Mouse (Mus musculus): ENCODE results near the gene Rara. TPM values are rescaled to one million over a fixed set of nuclear protein-coding genes. Genes with fewer than 3 reads are reported as not detected.
"Not testable (repeated sequence)": the region's sequence is repeated elsewhere in the genome, so short reads cannot be mapped to it uniquely, and the experiment has no call there.

Gene Rara
- polyA plus RNA-seq, 1 experiment from 2014 or later, result 44.7 TPM

DNA sequence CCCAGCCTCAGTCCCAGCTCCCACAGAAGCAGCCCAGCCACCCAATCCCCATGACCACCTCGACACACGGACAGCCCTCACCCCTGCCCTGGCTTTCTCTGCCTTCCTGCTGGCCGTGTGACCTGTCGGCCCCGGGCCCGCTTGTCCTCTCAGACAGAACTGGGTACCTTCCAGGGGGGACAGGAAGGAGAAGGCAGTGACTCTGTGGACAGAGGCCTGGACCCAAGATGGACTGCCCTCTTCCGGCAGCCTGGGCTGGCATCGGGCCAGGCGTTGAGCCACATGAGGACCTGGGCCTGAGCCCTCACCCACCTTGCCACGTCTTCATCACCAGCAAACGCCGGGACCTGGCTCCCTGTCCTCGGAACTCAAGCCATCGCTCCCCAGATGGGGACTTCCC is 46.0 kb downstream of the Rara start:
- no peak for ATAC-seq (ENCODE audit: insufficient number of reproducible peaks, insufficient read depth, low FRiP score, low TSS enrichment, low read depth)
- 87% methylated on average over 14 of the region's 14 CpGs for WGBS
- peaks cover 33% of the 10 kb centered on the region for H3K4me1 ChIP-seq
- H3K9ac ChIP-seq, result no peak overlapping the region
- peaks cover 68% of the 10 kb centered on the region for H3K36me3 ChIP-seq
- H3K4me3 ChIP-seq, result no peak overlapping the region
- H3K27ac ChIP-seq, result no peak overlapping the region
- H3K9me3 ChIP-seq, result no peaks in the 10 kb centered on the region
- no peaks in the 10 kb centered on the region for H3K27me3 ChIP-seq
- H3K4me2 ChIP-seq, result no peak overlapping the region

DNA sequence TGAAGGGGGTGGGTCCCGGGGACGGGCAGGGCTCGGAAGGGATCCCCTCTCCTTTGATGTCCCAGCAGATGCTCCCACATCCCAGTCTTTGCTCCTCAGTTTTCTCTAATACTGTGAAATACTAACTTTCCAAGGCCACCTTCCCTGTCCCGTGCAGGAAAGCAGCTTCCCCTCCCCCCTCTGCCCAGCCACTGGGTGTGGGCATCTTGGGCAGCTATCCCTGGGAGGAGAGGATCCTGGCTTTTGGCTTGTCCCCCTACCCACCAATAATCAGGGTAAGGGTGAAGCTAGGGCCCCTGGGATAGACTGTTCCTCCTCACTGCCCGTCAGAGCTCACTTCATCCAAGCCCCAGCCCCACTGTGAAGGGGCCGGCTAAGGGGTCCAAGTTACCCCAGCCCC is 46.6 kb downstream of the Rara start:
- H3K4me1 ChIP-seq, result peaks cover 31% of the 10 kb centered on the region
- no peak overlapping the region for H3K4me2 ChIP-seq
- no peak overlapping the region for H3K27ac ChIP-seq
- no peaks in the 10 kb centered on the region for H3K9me3 ChIP-seq
- 79% methylated on average over 6 of the region's 6 CpGs for WGBS
- no peak overlapping the region for H3K9ac ChIP-seq
- ATAC-seq (ENCODE audit: insufficient number of reproducible peaks, insufficient read depth, low FRiP score, low TSS enrichment, low read depth), result no peak
- peaks cover 63% of the 10 kb centered on the region for H3K36me3 ChIP-seq
- no peak overlapping the region for H3K4me3 ChIP-seq
- H3K27me3 ChIP-seq, result no peaks in the 10 kb centered on the region

DNA sequence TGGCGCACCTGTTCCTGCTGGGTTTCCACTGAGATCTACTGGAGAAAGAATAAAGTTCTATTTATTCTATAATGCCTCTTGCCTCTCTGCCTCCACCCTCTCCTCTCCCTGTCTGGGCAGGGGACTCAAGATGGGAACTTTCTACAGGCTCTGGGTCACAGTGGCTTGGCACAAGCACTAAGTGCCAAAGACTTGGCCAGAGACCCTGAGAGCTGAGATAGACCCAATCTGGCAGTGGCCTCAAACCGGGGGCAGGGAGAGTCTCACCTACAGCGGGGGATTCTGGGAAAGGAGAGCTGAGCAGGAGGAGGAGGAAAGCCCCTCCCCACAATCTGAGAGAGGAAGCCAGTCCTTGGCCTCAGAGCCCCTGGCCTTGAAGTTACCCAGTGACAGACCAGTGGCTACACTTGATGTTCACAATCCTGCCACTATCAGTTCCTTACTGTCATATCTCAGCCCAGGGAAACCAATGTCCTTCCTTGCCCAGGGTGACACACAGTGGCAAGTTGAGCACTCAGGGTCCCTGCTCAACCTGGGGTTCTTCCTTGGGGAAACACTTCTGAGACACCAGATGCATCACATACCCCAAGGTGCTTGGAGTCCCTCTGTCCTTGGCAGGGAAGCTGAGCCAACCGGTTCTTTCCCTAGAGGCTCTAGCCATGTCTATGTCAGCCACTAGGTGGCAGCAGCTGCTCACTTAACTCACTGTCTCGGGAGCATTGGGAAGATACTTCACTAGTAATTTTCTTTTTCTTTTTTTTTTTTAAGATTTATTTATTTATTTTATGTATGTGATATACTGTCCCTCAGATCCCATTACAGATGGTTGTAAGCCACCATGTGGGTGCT is 47.5 kb downstream of the Rara start:
- ATAC-seq (ENCODE audit: insufficient number of reproducible peaks, insufficient read depth, low FRiP score, low TSS enrichment, low read depth), result no peak
- no peak overlapping the region for H3K9ac ChIP-seq
- H3K4me1 ChIP-seq, result peaks cover 22% of the 10 kb centered on the region
- no peak overlapping the region for H3K27ac ChIP-seq
- H3K36me3 ChIP-seq, result peaks cover 56% of the 10 kb centered on the region
- no peak overlapping the region for H3K4me3 ChIP-seq
- 50% methylated on average over 5 of the region's 5 CpGs for WGBS
- H3K4me2 ChIP-seq, result no peak overlapping the region
- no peaks in the 10 kb centered on the region for H3K27me3 ChIP-seq
- H3K9me3 ChIP-seq, result no peaks in the 10 kb centered on the region

DNA sequence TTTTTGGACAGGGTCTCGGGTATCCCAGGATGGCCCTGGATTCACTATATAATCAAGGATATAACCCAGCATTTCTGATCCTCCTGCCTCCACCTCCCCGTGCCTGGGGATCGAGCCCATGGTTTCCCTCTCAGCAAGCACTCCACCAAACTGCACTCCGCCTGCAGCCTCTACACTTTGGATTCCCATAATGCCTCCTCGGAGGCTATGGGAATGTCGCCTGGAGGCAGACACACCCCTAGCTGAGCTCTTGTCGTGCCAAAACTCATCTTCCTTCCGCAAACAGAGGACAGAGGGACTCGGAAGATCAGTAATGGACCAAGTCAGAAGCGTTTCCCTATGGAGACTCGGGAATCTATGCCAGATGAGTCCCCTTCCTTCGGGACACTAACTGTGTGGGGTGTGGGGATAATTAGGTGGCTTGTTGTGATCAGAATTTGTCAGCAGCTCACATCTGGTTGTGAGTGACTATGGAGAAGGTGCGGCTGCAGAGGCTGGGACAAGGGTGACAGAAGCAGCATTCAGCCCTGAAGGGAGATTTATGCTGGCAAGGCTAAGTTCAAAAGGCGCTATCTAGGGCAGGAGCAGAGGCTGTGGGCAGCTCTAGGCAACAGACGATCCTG is 51.0 kb downstream of the Rara start:
- Histone ChIP-seq H3K9ac (0 out of 2 replicates have a peak overlapping the region, but pooled peaks have one; percentile 21), H3K27ac (no peak overlapping the region), H3K4me2 (no peak overlapping the region), H3K4me1 (peaks cover 22% of the 10 kb centered on the region), H3K4me3 (no peak overlapping the region), H3K9me3 (no peaks in the 10 kb centered on the region), H3K36me3 (peaks cover 21% of the 10 kb centered on the region), H3K27me3 (peaks cover 18% of the 10 kb centered on the region)
- no peak for ATAC-seq (ENCODE audit: insufficient number of reproducible peaks, insufficient read depth, low FRiP score, low TSS enrichment, low read depth)
- WGBS, result 42% methylated on average over 15 of the region's 15 CpGs

DNA sequence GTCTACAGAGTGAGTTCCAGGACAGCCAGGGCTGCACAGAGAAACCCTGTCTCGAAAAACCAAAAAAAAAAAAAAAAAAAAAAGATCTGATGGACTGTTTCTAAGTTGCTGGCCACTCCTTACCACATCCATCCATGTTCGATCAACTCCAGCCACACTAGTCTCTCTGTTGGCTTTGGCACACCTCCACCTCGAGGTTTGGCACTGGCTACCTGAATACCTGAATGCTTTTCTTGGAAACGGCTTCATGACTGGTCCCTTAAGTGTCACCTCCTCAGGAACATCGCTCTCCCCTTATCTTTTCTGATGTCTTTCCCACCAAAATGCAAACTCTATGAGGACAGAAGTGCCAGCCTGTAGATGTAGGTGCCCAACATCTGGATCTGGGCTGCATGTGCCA is 51.7 kb downstream of the Rara start:
- peaks cover 22% of the 10 kb centered on the region for H3K4me1 ChIP-seq
- H3K27me3 ChIP-seq, result peaks cover 21% of the 10 kb centered on the region
- no peak overlapping the region for H3K4me2 ChIP-seq
- H3K4me3 ChIP-seq, result no peak overlapping the region
- H3K27ac ChIP-seq, result no peak overlapping the region
- H3K9me3 ChIP-seq, result no peaks in the 10 kb centered on the region
- no peak for ATAC-seq (ENCODE audit: insufficient number of reproducible peaks, insufficient read depth, low FRiP score, low TSS enrichment, low read depth)
- no peak overlapping the region for H3K9ac ChIP-seq
- WGBS, result 83% methylated on average over 5 of the region's 5 CpGs
- peaks cover 14% of the 10 kb centered on the region for H3K36me3 ChIP-seq

DNA sequence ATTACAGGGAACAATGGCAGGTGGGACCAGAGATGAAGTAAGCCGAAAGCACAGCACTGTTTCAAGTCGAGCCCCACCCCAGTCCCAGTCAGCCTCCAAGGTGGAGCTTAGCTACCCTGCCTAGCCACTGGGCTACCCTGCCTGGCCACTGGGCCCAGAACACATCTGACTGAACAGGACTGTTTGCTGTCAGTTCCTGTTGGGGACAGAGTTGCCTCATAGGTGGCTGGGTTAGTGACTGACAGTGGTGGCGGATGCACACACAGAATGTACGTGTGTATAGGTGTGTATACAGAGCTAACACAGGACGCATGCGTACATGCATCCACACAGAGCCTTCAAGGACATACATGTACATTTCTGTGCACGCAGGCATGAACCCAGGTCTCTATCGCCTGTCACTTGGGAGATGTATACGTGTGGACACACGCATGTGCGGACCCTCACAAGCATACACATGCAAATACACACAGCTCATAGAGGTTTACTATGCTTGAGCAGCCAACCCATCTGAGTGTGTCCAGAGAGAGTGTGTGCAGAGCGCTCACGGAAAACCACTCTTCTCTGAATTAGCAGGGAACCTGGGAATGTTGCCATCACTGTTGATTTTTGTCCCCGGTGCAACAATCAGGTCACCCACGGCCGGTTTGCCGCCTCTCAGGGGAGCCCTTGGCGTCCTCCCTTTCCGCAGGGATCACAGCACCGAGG is 53.8 kb downstream of the Rara start:
- Histone ChIP-seq H3K4me3 (peak overlapping the region; percentile 63), H3K4me1 (peaks cover 22% of the 10 kb centered on the region), H3K9ac (peak overlapping the region; percentile 71), H3K27ac (no peak overlapping the region; the same call in 1 of the 2 replicates), H3K4me2 (peak overlapping the region; percentile 99), H3K27me3 (peaks cover 21% of the 10 kb centered on the region), H3K9me3 (no peaks in the 10 kb centered on the region), H3K36me3 (0 out of 2 replicates have a peak, but pooled peaks cover 3% of the 10 kb centered on the region)
- WGBS, result 34% methylated on average over 20 of the region's 20 CpGs
- ATAC-seq (ENCODE audit: insufficient number of reproducible peaks, insufficient read depth, low FRiP score, low TSS enrichment, low read depth), result no peak

DNA sequence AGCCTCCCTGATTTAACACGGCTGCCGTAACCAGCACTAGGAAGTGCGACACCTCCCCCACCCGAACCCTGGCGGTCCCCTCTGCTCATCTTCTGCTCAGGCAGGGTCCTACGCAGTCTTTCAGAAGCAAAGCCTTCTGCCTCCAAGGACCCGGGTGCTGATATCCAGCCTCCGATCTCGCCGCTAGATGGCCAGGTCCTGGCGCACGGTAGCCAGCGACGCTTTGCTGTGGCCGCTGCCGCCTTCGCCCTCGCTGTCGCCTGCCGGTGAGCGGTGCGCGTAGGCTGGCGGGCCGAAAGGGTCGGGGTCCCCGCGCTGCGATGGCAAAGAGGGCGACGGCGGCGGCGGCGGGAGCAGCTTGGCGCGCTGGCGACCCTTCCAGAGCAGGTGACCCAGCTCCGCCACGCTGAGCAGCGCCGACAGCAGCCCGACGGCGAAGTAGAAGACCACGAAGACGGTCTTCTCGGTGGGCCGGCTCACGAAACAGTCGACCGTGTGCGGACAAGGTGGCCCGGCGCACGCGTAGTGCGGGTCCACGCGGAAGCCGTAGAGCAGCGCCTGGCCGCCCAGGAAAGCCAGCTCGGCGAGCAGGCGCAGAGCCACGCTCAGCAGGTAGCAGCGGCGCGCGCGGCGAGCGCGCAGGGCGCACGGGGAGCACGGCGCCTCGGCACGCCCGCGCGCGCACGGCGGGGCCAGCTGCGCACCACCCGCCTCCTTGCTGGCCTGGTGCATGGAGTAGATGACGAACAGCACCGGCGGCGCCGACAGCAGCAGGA is 54.6 kb downstream of the Rara start:
- Histone ChIP-seq H3K9ac (peak overlapping the region; percentile 71), H3K4me3 (peak overlapping the region; percentile 63), H3K36me3 (no peaks in the 10 kb centered on the region), H3K9me3 (no peaks in the 10 kb centered on the region), H3K27ac (peak overlapping the region; percentile 51; the same call in 1 of the 2 replicates), H3K27me3 (peaks cover 21% of the 10 kb centered on the region), H3K4me1 (peaks cover 22% of the 10 kb centered on the region), H3K4me2 (peak overlapping the region; percentile 99)
- peak; percentile 28; the same call in 1 of the 2 replicates for ATAC-seq (ENCODE audit: insufficient number of reproducible peaks, insufficient read depth, low FRiP score, low TSS enrichment, low read depth)
- WGBS, result under 1% methylated on average over 94 of the region's 94 CpGs

DNA sequence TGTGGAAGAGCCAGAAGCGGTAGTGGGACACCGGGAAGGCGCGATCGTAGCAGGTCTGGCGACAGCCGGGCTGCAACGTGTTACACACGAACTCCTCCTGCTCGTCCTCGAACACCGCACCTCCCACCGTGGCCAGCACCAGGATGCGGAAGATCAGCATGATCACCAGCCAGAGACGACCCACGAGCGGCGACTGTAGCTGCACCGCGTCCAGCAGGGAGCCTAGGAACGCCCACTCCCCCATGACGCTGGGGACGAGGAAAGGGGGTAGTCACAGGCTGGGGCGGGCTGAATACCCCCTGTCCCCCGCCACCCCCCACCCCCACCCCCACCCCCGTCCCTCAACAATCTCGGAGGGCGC is 55.1 kb downstream of the Rara start, which contains the start of gene Gjd3:
Gene Gjd3 (minus strand): TSS at position 244 of the 361 bp plus-strand sequence.
- H3K36me3 ChIP-seq, result no peaks in the 10 kb centered on the region
- H3K9ac ChIP-seq, result peak within 1 kb of the TSS; percentile 71
- peak within 1 kb of the TSS; percentile 63 for H3K4me3 ChIP-seq
- WGBS, result 1% methylated on average over 28 of the region's 28 CpGs
- no peaks in the 10 kb centered on the region for H3K9me3 ChIP-seq
- peaks cover 22% of the 10 kb centered on the region for H3K4me1 ChIP-seq
- ATAC-seq (ENCODE audit: insufficient number of reproducible peaks, insufficient read depth, low FRiP score, low TSS enrichment, low read depth), result no peak
- H3K4me2 ChIP-seq, result peak within 1 kb of the TSS; percentile 99
- H3K27ac ChIP-seq, result peak within 1 kb of the TSS; percentile 51; the same call in 1 of the 2 replicates
- peaks cover 21% of the 10 kb centered on the region for H3K27me3 ChIP-seq

DNA sequence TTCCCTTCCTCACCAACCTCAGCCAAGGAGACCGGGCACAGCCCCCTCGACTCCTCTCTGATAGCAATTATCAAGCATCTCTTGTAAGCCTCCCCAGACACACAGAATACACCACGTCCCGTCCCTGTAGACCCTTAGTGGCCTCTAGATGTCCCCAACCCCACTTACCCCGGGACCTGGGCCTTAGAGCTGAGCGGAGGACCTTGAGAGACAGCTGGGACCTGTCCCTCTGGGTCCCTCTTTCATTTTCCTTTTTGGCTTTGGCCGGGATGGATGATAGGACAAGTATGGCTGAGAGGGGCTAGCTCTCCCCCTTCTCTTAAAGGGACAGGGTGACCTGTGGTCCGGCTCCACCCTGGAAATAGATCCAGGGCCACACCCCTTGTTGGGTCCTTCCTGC is 55.9 kb downstream of the Rara start:
- no peak overlapping the region for H3K27ac ChIP-seq
- WGBS, result 54% methylated on average over 8 of the region's 8 CpGs
- peaks cover 21% of the 10 kb centered on the region for H3K27me3 ChIP-seq
- no peak overlapping the region for H3K4me3 ChIP-seq
- peaks cover 20% of the 10 kb centered on the region for H3K4me1 ChIP-seq
- no peaks in the 10 kb centered on the region for H3K9me3 ChIP-seq
- no peaks in the 10 kb centered on the region for H3K36me3 ChIP-seq
- no peak overlapping the region for H3K9ac ChIP-seq
- H3K4me2 ChIP-seq, result no peak overlapping the region
- ATAC-seq (ENCODE audit: insufficient number of reproducible peaks, insufficient read depth, low FRiP score, low TSS enrichment, low read depth), result no peak

DNA sequence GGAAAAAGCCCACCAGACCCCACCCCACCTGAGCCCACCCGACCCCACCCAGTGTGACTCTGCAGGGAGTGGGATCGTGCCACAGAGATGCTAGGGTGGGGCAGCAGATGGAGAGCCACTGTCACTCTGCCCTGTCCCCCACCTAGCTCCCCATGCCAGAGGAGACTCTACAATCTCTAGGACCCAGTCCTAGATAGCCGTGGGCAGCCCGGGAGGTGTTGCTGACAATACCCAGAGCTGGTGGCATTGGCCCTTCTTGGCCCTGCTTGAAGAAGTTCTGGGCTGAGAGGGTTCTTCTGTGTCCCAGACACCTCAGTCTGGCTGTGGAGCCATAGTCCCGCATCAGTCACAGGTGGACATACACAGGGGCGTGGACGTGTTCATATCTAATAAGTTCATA is 57.9 kb downstream of the Rara start:
- WGBS, result 94% methylated on average over 7 of the region's 7 CpGs
- Histone ChIP-seq H3K27ac (no peak overlapping the region), H3K4me1 (peaks cover 16% of the 10 kb centered on the region), H3K4me3 (no peak overlapping the region), H3K36me3 (no peaks in the 10 kb centered on the region), H3K27me3 (peaks cover 21% of the 10 kb centered on the region), H3K4me2 (no peak overlapping the region), H3K9ac (no peak overlapping the region), H3K9me3 (no peaks in the 10 kb centered on the region)
- ATAC-seq (ENCODE audit: insufficient number of reproducible peaks, insufficient read depth, low FRiP score, low TSS enrichment, low read depth), result no peak

DNA sequence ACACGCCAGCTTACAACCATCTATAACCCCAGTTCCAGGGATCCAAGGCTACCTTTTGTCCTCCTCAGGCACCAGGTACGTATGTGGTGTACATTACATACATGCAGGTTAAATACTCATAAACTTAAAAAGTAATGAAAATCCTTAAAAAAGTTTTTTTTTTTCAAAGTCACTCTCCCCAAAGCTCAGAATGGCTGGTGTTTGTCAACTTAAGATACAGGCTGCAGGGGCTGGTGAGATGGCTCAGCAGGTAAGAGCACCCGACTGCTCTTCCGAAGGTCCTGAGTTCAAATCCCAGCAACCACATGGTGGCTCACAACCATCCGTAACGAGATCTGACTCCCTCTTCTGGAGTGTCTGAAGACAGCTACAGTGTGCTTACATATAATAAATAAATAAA is 60.6 kb downstream of the Rara start:
- not testable (repeated sequence) for H3K4me3 ChIP-seq
- WGBS, result 95% methylated on average over 6 of the region's 6 CpGs

More for the DNA sequence above, 60.6 kb downstream of the Rara start:
- H3K9ac ChIP-seq; ATAC-seq (ENCODE audit: insufficient number of reproducible peaks, insufficient read depth, low FRiP score, low TSS enrichment, low read depth); H3K27ac ChIP-seq; H3K27me3 ChIP-seq; H3K4me1 ChIP-seq; H3K4me2 ChIP-seq; H3K9me3 ChIP-seq: not testable (repeated sequence)
- H3K36me3 ChIP-seq, result peaks cover 22% of the 10 kb centered on the region
